Mouse (Mus musculus) hindbrain, embryonic 16.5 days (tissue): ENCODE results near the gene Zfp697. TPM values are rescaled to one million over a fixed set of nuclear protein-coding genes. Genes with fewer than 3 reads are reported as not detected.
"Not testable (repeated sequence)": the region's sequence is repeated elsewhere in the genome, so short reads cannot be mapped to it uniquely, and the experiment has no call there.

Experiments used
- ATAC-seq: fragments of 200-750 bp; cut with Nextera tagmentation; 2 replicates; pipeline ENCODE4 v1.8.0; 2017; ENCODE audit warnings: moderate TSS enrichment, moderate library complexity
- H3K27ac ChIP-seq: fragments of 300-500 bp; sonication (generic); 2 replicates; pipeline ENCODE4 v1.5.1; 2014; ENCODE audit warnings: low read depth, mild to moderate bottlenecking, control low read depth, low read length, moderate library complexity
- H3K27me3 ChIP-seq: fragments of 300-500 bp; sonication (generic); replicated peaks from 2 replicates; pipeline ENCODE4 v1.6.1; 2014; ENCODE audit warnings: low read length; ENCODE audit not compliant: control insufficient read depth, insufficient read depth
- H3K36me3 ChIP-seq: fragments of 300-500 bp; sonication (generic); 2 replicates; pipeline ENCODE4 v1.6.1; 2014; ENCODE audit warnings: mild to moderate bottlenecking, low read length, moderate library complexity, mixed read lengths; ENCODE audit not compliant: control insufficient read depth, insufficient read depth
- H3K4me1 ChIP-seq: fragments of 300-500 bp; sonication (generic); 2 replicates; pipeline ENCODE4 v1.6.1; 2014; ENCODE audit warnings: low read depth, low read length; ENCODE audit not compliant: control insufficient read depth, insufficient read depth
- H3K4me2 ChIP-seq: fragments of 300-500 bp; sonication (generic); 2 replicates; pipeline ENCODE4 v1.6.1; 2014; ENCODE audit warnings: mild to moderate bottlenecking, low read length, control low read depth, moderate library complexity
- H3K4me3 ChIP-seq: fragments of 300-500 bp; sonication (generic); 2 replicates; pipeline ENCODE4 v1.5.1; 2014; ENCODE audit warnings: mild to moderate bottlenecking, low read length, control low read depth, moderate library complexity
- H3K9ac ChIP-seq: fragments of 300-500 bp; sonication (generic); 2 replicates; pipeline ENCODE4 v1.6.1; 2014; ENCODE audit warnings: low read depth, mild to moderate bottlenecking, control low read depth, low read length, moderate library complexity
- H3K9me3 ChIP-seq: fragments of 300-500 bp; sonication (generic); 2 replicates; pipeline ENCODE4 v1.6.1; 2014; ENCODE audit warnings: mild to moderate bottlenecking, low read length, moderate library complexity; ENCODE audit not compliant: control insufficient read depth
- WGBS: fragments of 180-500 bp; shearing (Covaris S2); extraction: QIAGEN DNeasy Blood & Tissue Kit; methylation state at CpG from one replicate; pipeline ENCODE4 v1.1.7; 2014; 5-methylcytosine and 5-hydroxymethylcytosine counted together
- polyA plus RNA-seq: library from polyadenylated mRNA; unstranded; fragments of >200 nt; fragmentation: Nextera tagmentation; extraction: Ambion mirVana; gene quantifications from 2 replicates; pipeline ENCODE4 v1.2.1, GENCODE M21; 2015

The Zfp697 gene
- polyA plus RNA-seq, 1 experiment from 2014 or later: 15.1 TPM

DNA sequence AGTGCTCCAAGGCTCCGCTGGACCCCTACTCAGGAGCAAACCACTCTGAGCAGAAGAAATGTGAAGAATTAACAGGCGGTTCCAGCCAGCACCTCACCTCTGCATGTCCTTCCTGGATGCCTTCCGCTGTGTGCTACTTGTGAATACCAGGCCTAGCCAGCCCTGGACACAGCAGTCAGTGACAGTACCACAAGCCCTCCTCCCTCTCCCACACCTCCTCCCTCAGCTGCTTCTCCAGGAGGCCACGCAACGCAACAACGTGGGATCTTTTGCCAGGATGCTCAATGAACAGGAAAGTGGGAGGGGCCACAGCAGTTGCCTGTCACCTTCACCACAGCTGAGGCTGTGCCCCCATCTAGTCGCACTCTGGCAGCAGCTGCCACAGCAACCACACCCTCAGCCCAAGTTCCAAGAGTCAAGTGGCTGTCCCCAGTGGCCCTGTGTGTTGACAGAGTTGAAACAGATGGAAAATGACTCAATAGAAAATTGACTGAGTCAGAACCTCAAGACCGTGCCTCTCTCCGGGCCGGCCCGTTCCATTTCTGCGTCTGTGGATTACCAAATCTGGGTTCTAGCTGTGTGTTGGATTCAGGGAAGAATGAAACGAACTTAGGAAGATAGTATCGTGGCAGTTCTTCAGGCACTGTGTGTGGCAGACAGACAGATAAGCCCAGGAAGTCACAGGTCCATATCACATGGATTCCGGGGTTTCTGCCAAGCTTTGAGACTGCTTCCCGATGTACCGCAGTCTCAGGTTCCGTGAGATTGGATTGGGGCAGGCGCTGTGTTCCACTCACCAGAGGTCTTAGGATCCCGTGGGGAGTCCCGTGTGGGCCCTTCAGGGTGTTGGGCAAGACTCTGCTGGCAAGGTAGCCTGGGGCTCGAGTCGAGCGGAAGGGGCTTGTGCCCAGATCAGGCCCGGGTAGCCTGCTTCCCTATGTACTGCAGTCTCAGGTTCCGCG lies 28.6 kb downstream of the Zfp697 start:
- not testable (repeated sequence) for H3K4me2 ChIP-seq, H3K27ac ChIP-seq, H3K4me3 ChIP-seq, H3K9me3 ChIP-seq, H3K36me3 ChIP-seq, H3K27me3 ChIP-seq, ATAC-seq, H3K4me1 ChIP-seq, H3K9ac ChIP-seq
- 90% methylated on average over 15 of the region's 27 CpGs for WGBS

DNA sequence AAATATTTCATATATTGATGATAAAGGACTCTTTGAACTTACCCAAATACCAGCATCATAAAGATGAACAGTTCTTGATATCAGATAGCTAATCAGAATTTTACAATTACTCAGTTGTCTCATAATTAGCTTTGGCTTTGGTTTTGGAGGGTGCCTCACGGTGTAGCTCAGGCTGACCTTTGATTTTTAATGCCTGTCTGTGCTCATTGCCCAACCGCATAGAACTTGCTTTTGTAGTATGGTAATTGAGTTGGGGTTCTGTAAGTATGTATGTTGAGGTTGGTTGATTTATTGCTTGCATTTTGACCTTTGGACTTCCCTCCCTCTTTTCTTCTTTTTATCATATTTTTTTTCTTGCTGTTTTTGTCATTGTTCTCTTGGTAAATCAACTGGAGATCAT lies 31.5 kb downstream of the Zfp697 start:
- no peaks in the 10 kb centered on the region for H3K27me3 ChIP-seq
- peaks cover 8% of the 10 kb centered on the region for H3K4me1 ChIP-seq
- WGBS: 74% methylated on average over 2 of the region's 2 CpGs
- no peak overlapping the region for H3K9ac ChIP-seq
- no peak overlapping the region for H3K27ac ChIP-seq
- no peak overlapping the region for H3K4me2 ChIP-seq
- H3K4me3 ChIP-seq: no peak overlapping the region
- no peak for ATAC-seq
- H3K36me3 ChIP-seq: no peaks in the 10 kb centered on the region
- H3K9me3 ChIP-seq: no peaks in the 10 kb centered on the region

DNA sequence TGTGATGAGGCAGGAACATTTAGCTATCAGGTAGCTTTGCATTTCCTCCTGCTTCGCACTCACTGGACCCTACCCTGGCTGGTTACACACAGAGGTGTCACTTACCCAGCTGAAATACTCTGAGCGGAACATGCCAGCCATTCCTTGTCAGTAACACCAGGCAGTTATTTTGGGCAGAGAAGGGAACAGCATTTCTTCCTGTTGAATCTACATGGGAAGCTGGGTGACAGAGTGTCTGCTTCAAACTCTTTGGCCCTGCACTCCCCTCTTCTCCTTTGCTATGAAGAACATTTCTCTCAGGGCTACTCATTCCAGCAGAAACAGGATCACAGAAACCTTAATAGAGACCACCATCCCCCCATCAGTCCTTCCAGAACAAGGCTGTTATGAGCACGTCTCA lies 32.0 kb downstream of the Zfp697 start:
- peaks cover 8% of the 10 kb centered on the region for H3K4me1 ChIP-seq
- no peak overlapping the region for H3K27ac ChIP-seq
- H3K4me3 ChIP-seq: no peak overlapping the region
- no peak overlapping the region for H3K4me2 ChIP-seq
- no peak for ATAC-seq
- H3K27me3 ChIP-seq: no peaks in the 10 kb centered on the region
- no peak overlapping the region for H3K9ac ChIP-seq
- 82% methylated on average over 3 of the region's 3 CpGs for WGBS
- H3K36me3 ChIP-seq: no peaks in the 10 kb centered on the region
- no peaks in the 10 kb centered on the region for H3K9me3 ChIP-seq

DNA sequence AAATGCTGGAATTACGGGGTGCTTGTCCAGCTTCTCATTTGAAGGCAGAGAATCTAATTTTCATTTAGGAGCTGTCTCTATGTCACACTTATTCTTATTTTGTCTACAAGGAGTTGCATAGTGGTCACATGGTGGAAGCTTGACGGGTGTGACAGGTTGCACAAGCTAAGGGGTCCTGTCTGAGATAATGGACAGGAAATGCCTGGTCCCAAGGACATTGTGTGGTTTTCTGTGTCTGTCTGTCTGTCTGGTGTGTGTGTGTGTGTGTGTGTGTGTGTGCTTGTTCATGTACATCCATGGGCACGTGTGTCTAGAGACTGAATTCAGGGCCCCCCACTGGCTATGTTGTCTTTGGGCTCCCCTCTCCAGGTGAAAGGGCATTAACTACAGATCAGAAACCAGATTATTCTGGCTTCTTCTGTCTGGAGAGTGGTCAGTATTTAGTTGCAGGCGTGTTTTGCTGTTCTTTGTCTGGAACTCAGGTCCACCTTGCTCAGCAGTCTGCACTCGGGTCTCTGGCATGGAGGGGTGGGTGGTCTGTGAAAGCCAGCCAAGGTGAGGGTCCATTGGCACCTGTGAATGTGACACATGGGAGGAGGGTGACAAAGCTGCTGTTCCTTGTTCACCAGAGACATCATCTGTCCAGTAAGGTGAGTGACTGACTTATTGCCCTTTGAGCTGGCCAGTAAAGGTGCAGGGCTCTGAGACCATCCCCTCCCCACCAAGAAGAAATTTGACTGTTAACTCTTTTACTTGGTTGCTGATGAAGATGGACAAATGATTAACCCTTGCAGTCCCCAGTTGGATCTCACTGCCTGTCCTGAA lies 34.4 kb downstream of the Zfp697 start:
- H3K9ac ChIP-seq: no peak overlapping the region
- H3K4me2 ChIP-seq: no peak overlapping the region; the same call in 1 of the 2 replicates
- H3K4me1 ChIP-seq: peaks cover 8% of the 10 kb centered on the region
- H3K27ac ChIP-seq: no peak overlapping the region
- H3K36me3 ChIP-seq: no peaks in the 10 kb centered on the region
- 74% methylated on average over 5 of the region's 5 CpGs for WGBS
- no peak overlapping the region for H3K4me3 ChIP-seq
- H3K27me3 ChIP-seq: no peaks in the 10 kb centered on the region
- no peaks in the 10 kb centered on the region for H3K9me3 ChIP-seq
- ATAC-seq: no peak

DNA sequence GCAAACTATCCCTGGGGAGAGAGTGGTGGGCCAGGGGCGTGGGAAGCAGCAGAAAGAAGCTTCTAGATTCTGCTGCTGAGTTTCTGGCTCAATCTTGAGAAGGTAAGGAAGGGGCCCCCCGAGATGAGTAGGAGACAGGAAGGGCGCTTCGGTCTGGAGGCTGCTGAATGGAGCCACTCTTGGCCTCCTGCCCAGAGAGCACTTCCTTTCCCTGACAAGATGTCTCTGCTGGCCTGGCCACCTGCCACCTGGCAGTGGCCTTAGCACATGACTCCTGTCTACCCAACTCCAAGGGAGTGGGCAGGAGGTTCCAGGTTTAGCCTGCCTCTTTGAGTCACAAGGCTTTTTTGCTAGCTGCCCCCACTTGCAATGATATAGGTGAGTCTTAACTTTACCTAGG lies 35.1 kb downstream of the Zfp697 start:
- H3K36me3 ChIP-seq: no peaks in the 10 kb centered on the region
- peaks cover 8% of the 10 kb centered on the region for H3K4me1 ChIP-seq
- H3K9ac ChIP-seq: no peak overlapping the region
- no peak overlapping the region for H3K4me3 ChIP-seq
- 38% methylated on average over 4 of the region's 4 CpGs for WGBS
- H3K27me3 ChIP-seq: no peaks in the 10 kb centered on the region
- H3K9me3 ChIP-seq: no peaks in the 10 kb centered on the region
- no peak overlapping the region; the same call in 1 of the 2 replicates for H3K4me2 ChIP-seq
- ATAC-seq: peak; percentile 87
- no peak overlapping the region for H3K27ac ChIP-seq

DNA sequence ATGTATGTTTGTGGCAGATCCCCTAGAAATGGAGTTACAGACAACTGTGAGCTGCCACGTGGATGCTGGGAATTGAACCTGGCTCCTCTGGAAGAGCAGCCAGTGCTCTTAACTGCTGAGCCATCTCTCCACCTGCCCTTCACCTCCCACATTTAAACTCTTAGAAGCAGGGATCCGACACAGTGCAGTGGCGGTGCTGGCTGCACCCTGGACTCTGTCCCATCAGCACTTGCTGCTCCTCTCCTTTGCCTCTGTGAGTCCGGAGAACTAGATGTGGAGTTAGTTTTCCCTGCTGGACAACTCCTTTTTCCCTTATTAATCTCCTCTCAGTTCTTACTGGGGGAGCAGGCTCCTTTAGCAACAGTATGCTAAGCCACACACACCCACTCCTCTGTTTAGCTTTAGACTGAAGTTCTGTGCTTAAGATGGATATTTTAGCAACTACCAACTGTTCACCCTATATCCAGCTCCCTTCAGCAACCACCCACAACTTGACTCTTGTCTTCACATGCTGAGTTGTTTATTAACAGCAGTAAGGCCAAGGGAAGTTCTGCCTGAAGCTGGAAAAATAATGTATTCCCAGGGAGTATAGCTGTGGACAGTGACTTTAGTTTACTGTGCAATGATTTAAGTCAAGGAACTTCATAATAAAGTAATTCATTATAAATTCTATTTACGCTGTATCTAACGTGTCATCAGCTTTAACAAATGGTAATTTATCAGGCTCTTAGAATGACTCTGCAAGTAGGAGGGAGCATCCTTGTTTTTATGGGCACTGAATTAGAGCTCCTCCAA lies 36.9 kb downstream of the Zfp697 start:
- H3K27ac ChIP-seq: no peak overlapping the region
- H3K4me3 ChIP-seq: no peak overlapping the region
- H3K27me3 ChIP-seq: no peaks in the 10 kb centered on the region
- H3K4me1 ChIP-seq: peaks cover 8% of the 10 kb centered on the region
- no peak overlapping the region for H3K4me2 ChIP-seq
- H3K9ac ChIP-seq: no peak overlapping the region
- no peaks in the 10 kb centered on the region for H3K9me3 ChIP-seq
- 64% methylated on average over 6 of the region's 6 CpGs for WGBS
- ATAC-seq: no peak
- no peaks in the 10 kb centered on the region for H3K36me3 ChIP-seq

DNA sequence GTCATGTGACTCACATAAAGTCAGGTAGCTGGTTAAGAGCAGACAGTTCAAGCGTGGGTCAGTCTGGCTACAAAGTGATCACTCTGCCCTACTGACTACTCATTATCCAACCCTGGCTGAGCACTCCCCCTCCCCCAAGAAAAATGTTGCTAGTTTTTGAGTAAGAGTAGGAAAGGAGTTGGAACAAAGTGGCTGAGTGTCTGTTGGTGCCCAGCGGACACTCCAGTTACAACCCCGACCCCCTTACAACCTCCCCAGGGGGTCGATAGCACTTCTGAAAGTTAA lies 37.5 kb downstream of the Zfp697 start:
- H3K9ac ChIP-seq: no peak overlapping the region
- WGBS: 47% methylated on average over 4 of the region's 4 CpGs
- ATAC-seq: no peak

DNA sequence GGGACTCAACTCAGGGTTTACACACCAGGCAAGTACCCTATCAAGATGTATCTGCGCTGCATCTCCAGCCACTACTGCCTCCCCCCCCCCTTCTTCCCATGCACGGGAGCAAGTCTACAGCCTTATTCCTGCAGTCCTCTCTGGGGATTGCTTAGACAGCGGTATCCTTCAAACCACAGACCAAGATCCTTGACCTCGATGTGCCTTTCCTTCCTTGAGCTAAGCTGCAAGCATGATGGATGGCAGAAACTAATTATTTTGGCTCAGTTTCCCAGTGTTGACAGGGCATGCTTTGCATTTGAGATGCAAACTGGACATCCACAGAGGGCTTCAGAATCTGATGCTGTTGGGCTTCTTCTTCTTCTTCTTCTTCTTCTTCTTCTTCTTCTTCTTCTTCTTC lies 40.7 kb downstream of the Zfp697 start:
- ATAC-seq: no peak
- Histone ChIP-seq H3K4me1 (peaks cover 11% of the 10 kb centered on the region), H3K4me2 (no peak overlapping the region), H3K27ac (no peak overlapping the region), H3K36me3 (peaks cover 4% of the 10 kb centered on the region; the same call in 1 of the 2 replicates), H3K9me3 (no peaks in the 10 kb centered on the region), H3K4me3 (no peak overlapping the region), H3K27me3 (0 out of 2 replicates have a peak, but pooled peaks cover 3% of the 10 kb centered on the region), H3K9ac (no peak overlapping the region)
- WGBS: 88% methylated on average over 4 of the region's 4 CpGs

More for the DNA sequence above, 37.5 kb downstream of the Zfp697 start:
- Histone ChIP-seq H3K27ac (no peak overlapping the region), H3K36me3 (no peaks in the 10 kb centered on the region), H3K4me1 (peaks cover 8% of the 10 kb centered on the region), H3K27me3 (no peaks in the 10 kb centered on the region), H3K4me2 (no peak overlapping the region), H3K4me3 (no peak overlapping the region), H3K9me3 (no peaks in the 10 kb centered on the region)
